ENCODE assay signal across 8 mouse cellular contexts in the genomic region with DNA sequence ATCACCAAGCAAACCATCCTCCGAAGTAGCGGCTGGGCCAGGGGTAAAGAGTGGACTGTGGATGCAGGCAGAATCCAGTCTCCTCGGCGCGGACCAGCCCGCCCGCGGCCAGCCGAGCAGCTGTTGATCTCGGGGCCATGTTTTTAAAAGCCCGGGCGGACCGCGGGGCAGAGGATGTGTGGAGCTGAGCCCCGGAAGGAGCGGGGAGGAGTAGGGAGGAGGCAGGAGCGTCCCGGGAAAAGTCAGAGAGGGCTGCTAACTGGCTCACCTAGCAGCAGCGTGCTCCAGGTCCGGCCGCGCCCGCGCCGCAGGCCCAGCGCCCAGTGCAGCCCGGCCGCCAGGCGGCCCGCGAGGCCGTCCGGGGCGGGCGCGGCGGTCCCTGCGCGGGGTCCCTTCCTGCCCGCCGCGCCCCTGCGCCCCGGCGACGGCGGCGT. TPM values are rescaled to one million over a fixed set of nuclear protein-coding genes. Genes with fewer than 3 reads are reported as not detected.
DNase-seq lines count a peak whose midpoint lies in the region; ATAC-seq lines count a peak whose summit lies in the region.

No protein-coding gene starts in this region.

- under 1% methylated on average over 48 of the region's 48 CpGs for WGBS in forebrain, embryonic 10.5 days
- 0% methylated on average over 20 of the region's 48 CpGs for WGBS in hindbrain, embryonic 12.5 days
- under 1% methylated on average over 38 of the region's 48 CpGs for WGBS in limb, embryonic 12.5 days
- WGBS in midbrain, embryonic 10.5 days: 1% methylated on average over 43 of the region's 48 CpGs
- WGBS in stomach, embryonic 14.5 days: under 1% methylated on average over 40 of the region's 48 CpGs

- H3K4me3 ChIP-seq in forebrain, embryonic 10.5 days: peak overlapping the region; percentile 75
- H3K4me3 ChIP-seq in hindbrain, embryonic 12.5 days: peak overlapping the region; percentile 84
- H3K4me3 ChIP-seq in limb, embryonic 12.5 days (replicated peaks): peak overlapping the region; percentile 72
- H3K4me3 ChIP-seq in midbrain, embryonic 10.5 days: peak overlapping the region; percentile 73
- H3K4me3 ChIP-seq in stomach, embryonic 14.5 days (ENCODE audit: low read depth, low read length): peak overlapping the region; percentile 67

- DNase-seq in thymus, adult 18-20 months: peak; percentile 31 to 43
- DNase-seq in thymus, postnatal 36 days: no peak
- peak; percentile 21 to 37 for DNase-seq in adrenal gland, postnatal 4 days (ENCODE audit: low spot score in 2 of 2)
- DNase-seq in forebrain, embryonic 10.5 days (ENCODE audit: extremely low spot score, low spot score): peak; percentile 63
- DNase-seq in midbrain, embryonic 10.5 days (ENCODE audit: low spot score): peak; percentile 77

- H3K4me1 ChIP-seq in forebrain, embryonic 10.5 days: peaks cover 28% of the 10 kb centered on the region
- H3K4me1 ChIP-seq in hindbrain, embryonic 12.5 days: peaks cover 18% of the 10 kb centered on the region
- peaks cover 10% of the 10 kb centered on the region for H3K4me1 ChIP-seq in limb, embryonic 12.5 days (replicated peaks)
- H3K4me1 ChIP-seq in midbrain, embryonic 10.5 days: peaks cover 23% of the 10 kb centered on the region
- H3K4me1 ChIP-seq in stomach, embryonic 14.5 days (ENCODE audit: control insufficient read depth, insufficient read depth, low read length): peaks cover 4% of the 10 kb centered on the region; the same call in 1 of the 2 replicates

- no peaks in the 10 kb centered on the region for H3K9me3 ChIP-seq in forebrain, embryonic 10.5 days
- H3K9me3 ChIP-seq in hindbrain, embryonic 12.5 days (replicated peaks): no peaks in the 10 kb centered on the region
- no peaks in the 10 kb centered on the region for H3K9me3 ChIP-seq in limb, embryonic 12.5 days
- no peaks in the 10 kb centered on the region for H3K9me3 ChIP-seq in midbrain, embryonic 10.5 days (replicated peaks)
- no peaks in the 10 kb centered on the region for H3K9me3 ChIP-seq in stomach, embryonic 14.5 days (ENCODE audit: control insufficient read depth, low read depth, low read length)

- H3K4me2 ChIP-seq in hindbrain, embryonic 12.5 days (replicated peaks): peak overlapping the region; percentile 69
- H3K4me2 ChIP-seq in limb, embryonic 12.5 days: peak overlapping the region; percentile 76
- peak overlapping the region; percentile 64 for H3K4me2 ChIP-seq in stomach, embryonic 14.5 days (replicated peaks; ENCODE audit: low read depth, low read length)

- no peaks in the 10 kb centered on the region for H3K27me3 ChIP-seq in forebrain, embryonic 10.5 days (ENCODE audit: poor library complexity, severe bottlenecking)
- H3K27me3 ChIP-seq in hindbrain, embryonic 12.5 days: no peaks in the 10 kb centered on the region
- no peaks in the 10 kb centered on the region for H3K27me3 ChIP-seq in limb, embryonic 12.5 days
- no peaks in the 10 kb centered on the region for H3K27me3 ChIP-seq in midbrain, embryonic 10.5 days (ENCODE audit: low read depth, poor library complexity, severe bottlenecking)
- H3K27me3 ChIP-seq in stomach, embryonic 14.5 days (ENCODE audit: control insufficient read depth, insufficient read depth, low read length): no peaks in the 10 kb centered on the region

- ATAC-seq in hindbrain, embryonic 12.5 days (ENCODE audit: low FRiP score): peak; percentile 91
- ATAC-seq in limb, embryonic 12.5 days (ENCODE audit: insufficient number of reproducible peaks, insufficient read depth, low FRiP score, low TSS enrichment, low read depth): peak; percentile 85
- peak; percentile 89 for ATAC-seq in stomach, embryonic 14.5 days (ENCODE audit: insufficient number of reproducible peaks, insufficient read depth, low FRiP score, low read depth)

- H3K9ac ChIP-seq in hindbrain, embryonic 12.5 days: peak overlapping the region; percentile 80
- H3K9ac ChIP-seq in limb, embryonic 12.5 days (replicated peaks): peak overlapping the region; percentile 81
- H3K9ac ChIP-seq in stomach, embryonic 14.5 days (replicated peaks; ENCODE audit: low read depth, low read length): peak overlapping the region; percentile 77

- H3K27ac ChIP-seq in forebrain, embryonic 10.5 days: peak overlapping the region; percentile 95
- H3K27ac ChIP-seq in hindbrain, embryonic 12.5 days: peak overlapping the region; percentile 92
- peak overlapping the region; percentile 92 for H3K27ac ChIP-seq in limb, embryonic 12.5 days
- H3K27ac ChIP-seq in midbrain, embryonic 10.5 days (replicated peaks): peak overlapping the region; percentile 94
- H3K27ac ChIP-seq in stomach, embryonic 14.5 days (ENCODE audit: low read length): peak overlapping the region; percentile 85

- H3K36me3 ChIP-seq in forebrain, embryonic 10.5 days (replicated peaks): 0 out of 2 replicates have a peak, but pooled peaks cover 2% of the 10 kb centered on the region
- H3K36me3 ChIP-seq in hindbrain, embryonic 12.5 days: no peaks in the 10 kb centered on the region
- H3K36me3 ChIP-seq in limb, embryonic 12.5 days: no peaks in the 10 kb centered on the region
- H3K36me3 ChIP-seq in midbrain, embryonic 10.5 days: no peaks in the 10 kb centered on the region
- H3K36me3 ChIP-seq in stomach, embryonic 14.5 days (ENCODE audit: control insufficient read depth, insufficient read depth, low read length): no peaks in the 10 kb centered on the region

RNA-seq across cellular contexts. Expression of gene Dpy19l1, which starts 0.4 kb away (rescaled TPM):
- 10 to 100 TPM; 55.6 to 59.6 TPM for total RNA-seq in adrenal gland, postnatal 4 days (2021)
- 9.7 and 10.0 TPM in 2 replicates for polyA plus RNA-seq in forebrain, embryonic 10.5 days (2016; fragmentation: Nextera tagmentation; extraction: Ambion mirVana)
- 16.3 and 17.0 TPM in 2 replicates for polyA plus RNA-seq in hindbrain, embryonic 12.5 days (2016; fragmentation: Nextera tagmentation; extraction: Ambion mirVana)
- polyA plus RNA-seq in limb, embryonic 12.5 days (2016; fragmentation: Nextera tagmentation; extraction: Ambion mirVana): 9.4 and 21.2 TPM in 2 replicates
- 7.6 and 9.6 TPM in 2 replicates for polyA plus RNA-seq in midbrain, embryonic 10.5 days (2016; fragmentation: Nextera tagmentation; extraction: Ambion mirVana)
- 15.7 and 16.9 TPM in 2 replicates for polyA plus RNA-seq in stomach, embryonic 14.5 days (2014; fragmentation: Nextera tagmentation; extraction: Ambion mirVana)

Comparison
In these comparisons a context has a peak if more than half of its experiments do, and no peak if none do; other contexts are left out.
1. DNase-seq: peak in thymus, adult 18-20 months (2 of 2), adrenal gland, postnatal 4 days (2 of 2), forebrain, embryonic 10.5 days (single experiment) and midbrain, embryonic 10.5 days (single experiment); none in thymus, postnatal 36 days (0 of 2).
2. Peak in every context shown above with its lines, with median percentiles within 50 percentile points of each other: H3K27ac ChIP-seq, H3K4me3 ChIP-seq, ATAC-seq, H3K4me2 ChIP-seq and H3K9ac ChIP-seq.